19 mouse cellular contexts compared by ENCODE assay signal in the genomic region with DNA sequence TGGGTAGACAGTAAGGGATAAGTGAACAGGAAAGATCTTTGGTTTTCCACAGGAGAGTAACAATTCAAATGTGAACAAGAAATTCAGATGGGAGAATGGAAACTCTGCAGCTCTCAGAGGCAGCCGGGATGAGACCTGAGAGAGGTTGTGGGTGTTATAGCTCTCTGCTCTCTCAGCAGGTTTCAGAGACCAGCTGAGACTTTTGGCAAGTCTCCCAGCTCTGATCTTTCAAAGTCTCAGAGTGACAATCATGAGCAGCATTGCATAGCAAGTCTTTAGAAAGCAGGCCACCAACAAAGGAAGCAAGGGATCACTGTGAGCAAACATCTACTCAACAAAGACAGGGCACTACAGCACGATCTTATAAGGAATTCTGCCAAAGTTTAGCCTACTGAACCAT.
DNase-seq lines count a peak whose midpoint lies in the region; ATAC-seq and TF ChIP-seq lines count a peak whose summit lies in the region.
"Had no signal": no experiment of that assay in that cellular context is flagged by ENCODE, and none has a peak within 500 bp of the region (broad histone marks: within the 10 kb centered on the region; RNA-seq: fewer than 3 reads in every experiment).

No protein-coding gene starts in this region.

- intact Hi-C loops in gastrocnemius, adult 2 months (cut with DNase I) = no loop called here

- no peak overlapping the region for H3K27ac ChIP-seq in gastrocnemius, adult 2 months
- H3K27ac ChIP-seq: heart, embryonic 15.5 days; hindbrain, embryonic 12.5 days; limb, embryonic 10.5 days; midbrain, embryonic 10.5 days; neural tube, embryonic 15.5 days had no signal

- ATAC-seq in frontal cortex, adult (ENCODE audit: low TSS enrichment) = peak; percentile 73
- ATAC-seq: intestine, embryonic 16.5 days had no signal

- DNase-seq in frontal cortex, postnatal 25 days (ENCODE audit: low spot score in 2 of 2) = no peak
- DNase-seq in layer of hippocampus, adult 11-12 months (ENCODE audit: low spot score) = peak; percentile 11
- DNase-seq in layer of hippocampus, adult 9-10 months (ENCODE audit: low spot score) = no peak
- peak; percentile 3 for DNase-seq in 416B (ENCODE audit: low read depth)
- peak; percentile 61 for DNase-seq in brain, embryonic 14.5 days (ENCODE audit: low read depth)
- DNase-seq in gastrocnemius, adult 2 months = no peak
- DNase-seq: cerebellum, adult 11 months; heart, adult 11 months; lung, adult 2 months; lung, postnatal 4 days; thymus, adult 18-20 months had no signal

- H3K4me3 ChIP-seq in gastrocnemius, adult 2 months = no peak overlapping the region
- H3K4me3 ChIP-seq: heart, embryonic 15.5 days; hindbrain, embryonic 12.5 days; limb, embryonic 10.5 days; midbrain, embryonic 10.5 days; myocyte; neural tube, embryonic 15.5 days had no signal

- TF ChIP-seq CTCF in brain, embryonic 14.5 days (IDR thresholded peaks at IDR 0.05; ENCODE audit: borderline replicate concordance, extremely low read depth, insufficient read depth, insufficient read length) = no peak
- no peak for TF ChIP-seq CTCF in gastrocnemius, adult 2 months (IDR thresholded peaks at IDR 0.05)

- TF ChIP-seq POLR2A in brain, embryonic 14.5 days (IDR thresholded peaks at IDR 0.05; ENCODE audit: borderline replicate concordance, extremely low read depth, insufficient read depth, insufficient read length, poor library complexity, severe bottlenecking) = no peak

Comparison
In these comparisons a context has a peak if more than half of its experiments do, and no peak if none do; other contexts are left out.
1. DNase-seq: peak in layer of hippocampus, adult 11-12 months (single experiment), 416B (single experiment) and brain, embryonic 14.5 days (single experiment); none in frontal cortex, postnatal 25 days (0 of 2), layer of hippocampus, adult 9-10 months (single experiment) and gastrocnemius, adult 2 months (single experiment).